Mouse (Mus musculus) spleen, adult 2 months (tissue): ENCODE measurements around the gene Akirin1. TPM values are rescaled to one million over a fixed set of nuclear protein-coding genes. Genes with fewer than 3 reads are reported as not detected.

Experiments used
- DNase-seq, 2 experiments: peaks; one replicate each; pipeline versions ENCODE4 v3.0.0 to v3.0.0-alpha.2; 2012 to 2021; ENCODE audit warnings: low spot score in 2 of 2, low read depth in 1 of 2
- H3K27ac ChIP-seq: fragments of 200-500 bp; 2 replicates; pipeline ENCODE4 v1.5.1; 2012; ENCODE audit warnings: low read length, inconsistent platforms; ENCODE audit not compliant: insufficient read depth
- H3K27me3 ChIP-seq: fragments of 200-500 bp; 2 replicates; pipeline ENCODE4 v1.6.1; 2012; ENCODE audit warnings: mild to moderate bottlenecking, moderate library complexity, low read length, inconsistent platforms; ENCODE audit not compliant: control insufficient read depth, insufficient read depth
- H3K36me3 ChIP-seq: fragments of 200-500 bp; 2 replicates; pipeline ENCODE4 v1.6.1; 2012; ENCODE audit warnings: mild to moderate bottlenecking, low read length, inconsistent platforms; ENCODE audit not compliant: control insufficient read depth, insufficient read depth
- H3K4me1 ChIP-seq: fragments of 200-500 bp; 2 replicates; pipeline ENCODE4 v1.6.1; 2011; ENCODE audit warnings: inconsistent platforms; ENCODE audit not compliant: control insufficient read depth, insufficient read depth, insufficient read length
- H3K4me3 ChIP-seq: fragments of 200-500 bp; 2 replicates; pipeline ENCODE4 v1.5.1; 2011; ENCODE audit warnings: mild to moderate bottlenecking, inconsistent platforms; ENCODE audit not compliant: insufficient read depth, insufficient read length; ENCODE audit errors: extremely low read depth
- CTCF ChIP-seq: fragments of 200-500 bp; IDR thresholded peaks from 2 replicates; pipeline ENCODE4 v1.5.1; 2011; ENCODE audit warnings: mild to moderate bottlenecking, inconsistent platforms; ENCODE audit not compliant: insufficient read depth, insufficient read length, insufficient replicate concordance; ENCODE audit errors: extremely low read depth
- POLR2A ChIP-seq: fragments of 200-500 bp; IDR thresholded peaks from 2 replicates; pipeline ENCODE4 v1.6.1; 2011; ENCODE audit warnings: low read depth, low read length, inconsistent platforms
- WGBS: fragments of 180-500 bp; shearing (Covaris S2); methylation state at CpG from one replicate; pipeline ENCODE4 v1.1.7; 2018; 5-methylcytosine and 5-hydroxymethylcytosine counted together
- polyA plus RNA-seq: library from polyadenylated mRNA; depleted of rRNA; stranded (reverse); fragments of >200 nt; gene quantifications from 2 replicates; pipeline ENCODE4 v1.2.3, GENCODE M21; 2012; rRNA removed

Akirin1 gene
- polyA plus RNA-seq, 1 experiment, result 21.7 TPM

DNA sequence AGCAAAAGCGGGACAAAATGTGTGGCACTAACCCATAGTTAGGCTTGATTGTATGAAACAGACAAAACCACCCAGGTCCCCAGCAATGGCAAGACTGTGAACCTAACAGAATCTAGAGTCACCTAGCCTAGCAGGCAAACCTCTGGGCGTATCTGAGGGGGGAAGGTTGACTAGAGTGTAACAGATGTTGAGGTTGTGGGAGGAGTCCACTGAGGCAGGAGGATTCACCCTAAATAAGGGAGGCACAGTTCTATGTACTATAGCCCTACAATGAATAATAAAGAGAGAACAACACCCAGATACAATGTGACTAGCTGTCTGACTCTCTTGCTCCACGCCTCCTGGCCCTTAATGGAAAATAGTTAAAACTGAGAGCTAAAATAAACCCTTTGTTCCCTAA lies 58.1 kb downstream of the Akirin1 start:
- 75% methylated on average over 3 of the region's 3 CpGs for WGBS
- Histone ChIP-seq H3K27me3 (peaks cover 5% of the 10 kb centered on the region), H3K36me3 (no peaks in the 10 kb centered on the region), H3K4me3 (no peak overlapping the region), H3K27ac (no peak overlapping the region), H3K4me1 (no peaks in the 10 kb centered on the region)
- TF ChIP-seq CTCF, result no peak
- no peak for DNase-seq

- H3K27me3 ChIP-seq, result peaks cover 16% of the 10 kb centered on the region
Observed at GRCm38 (mm10) chr4:123690311-123690710, 59.8 kb downstream of the Akirin1 start.

GRCm38 (mm10) chr4:123687025-123687781 lies 62.9 kb downstream of the Akirin1 start:
- 2% methylated on average over 64 of the region's 89 CpGs for WGBS
- no peak overlapping the region for H3K27ac ChIP-seq
- H3K4me3 ChIP-seq, result peak overlapping the region; percentile 42
- TF ChIP-seq CTCF, result no peak
- no peak for TF ChIP-seq POLR2A
- no peaks in the 10 kb centered on the region for H3K36me3 ChIP-seq
- no peak for DNase-seq
- H3K27me3 ChIP-seq, result peaks cover 16% of the 10 kb centered on the region
- H3K4me1 ChIP-seq, result peaks cover 5% of the 10 kb centered on the region; the same call in 1 of the 2 replicates

More at GRCm38 (mm10) chr4:123690311-123690710, 59.8 kb downstream of the Akirin1 start:
- H3K4me1 ChIP-seq, result peaks cover 5% of the 10 kb centered on the region; the same call in 1 of the 2 replicates
- no peak for DNase-seq
- no peak overlapping the region for H3K27ac ChIP-seq
- no peak overlapping the region for H3K4me3 ChIP-seq
- TF ChIP-seq POLR2A, result no peak
- no peak for TF ChIP-seq CTCF
- WGBS, result 91% methylated on average over 10 of the region's 10 CpGs
- no peaks in the 10 kb centered on the region for H3K36me3 ChIP-seq

- WGBS, result 2% methylated on average over 49 of the region's 56 CpGs
- Histone ChIP-seq H3K4me1 (peaks cover 5% of the 10 kb centered on the region; the same call in 1 of the 2 replicates), H3K36me3 (no peaks in the 10 kb centered on the region), H3K4me3 (peak overlapping the region; percentile 42; the same call in 1 of the 2 replicates), H3K27me3 (peaks cover 16% of the 10 kb centered on the region), H3K27ac (no peak overlapping the region)
- no peak for DNase-seq
- no peak for TF ChIP-seq POLR2A
- TF ChIP-seq CTCF, result no peak
Observed at GRCm38 (mm10) chr4:123686368-123687024, 63.6 kb downstream of the Akirin1 start.

DNA sequence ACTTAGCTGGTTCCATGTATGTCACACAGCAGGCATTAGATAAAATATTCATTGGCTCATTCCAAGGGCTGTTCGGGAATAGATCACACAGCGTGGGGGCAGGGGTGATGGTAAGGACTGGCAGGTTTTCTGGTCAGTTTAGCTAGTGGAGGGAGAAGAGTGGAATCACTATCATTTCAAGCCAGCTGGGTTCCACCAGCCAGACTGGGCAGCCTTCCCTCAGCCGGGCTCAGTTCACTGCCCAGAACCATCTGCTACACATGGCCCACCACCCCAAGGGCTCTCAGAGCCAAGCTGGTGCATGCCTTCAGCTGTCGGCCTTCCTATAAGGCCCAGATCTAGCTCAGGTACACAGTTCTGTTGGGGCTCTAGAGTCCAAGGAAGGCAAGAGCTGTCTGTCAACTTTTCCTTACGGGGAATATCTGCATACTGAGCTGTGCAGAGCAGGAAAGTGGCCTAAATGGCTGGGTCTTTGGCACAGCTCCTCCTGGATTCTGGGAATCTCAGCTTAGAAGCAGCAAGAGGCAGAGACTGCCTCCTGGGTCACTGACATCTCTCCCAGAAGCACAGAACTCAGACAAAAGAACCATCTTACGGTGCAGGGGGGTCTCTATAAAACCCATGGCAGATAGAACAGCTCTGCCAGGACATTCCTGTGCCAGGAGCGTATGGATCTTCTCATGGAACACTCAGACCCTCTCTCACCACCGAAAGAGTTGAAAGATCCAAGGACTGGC lies 64.5 kb downstream of the Akirin1 start:
- Histone ChIP-seq H3K27me3 (peaks cover 16% of the 10 kb centered on the region), H3K4me3 (no peak overlapping the region), H3K27ac (no peak overlapping the region), H3K36me3 (no peaks in the 10 kb centered on the region), H3K4me1 (peaks cover 5% of the 10 kb centered on the region; the same call in 1 of the 2 replicates)
- DNase-seq, result no peak
- no peak for TF ChIP-seq POLR2A
- TF ChIP-seq CTCF, result no peak
- WGBS, result 84% methylated on average over 8 of the region's 8 CpGs

DNA sequence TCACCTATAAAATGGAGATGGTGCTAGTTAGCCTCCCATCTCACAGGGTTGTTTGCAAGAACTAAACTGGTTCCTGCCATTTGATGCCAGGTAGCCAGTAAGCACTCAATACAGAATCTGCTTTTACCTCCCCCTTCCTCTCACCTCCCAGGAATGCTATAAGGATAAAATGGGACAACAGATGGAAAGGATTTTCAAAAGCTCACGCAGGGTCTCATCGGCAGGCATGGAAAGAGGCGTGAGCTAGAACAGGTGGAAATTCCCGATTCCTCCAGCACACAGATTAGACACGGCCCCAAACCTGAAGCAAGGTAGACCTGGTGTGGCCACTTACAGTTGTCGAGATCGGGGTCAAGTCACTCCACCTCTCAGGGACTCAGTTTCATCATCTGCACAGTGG lies 65.1 kb downstream of the Akirin1 start:
- no peaks in the 10 kb centered on the region for H3K36me3 ChIP-seq
- no peak overlapping the region for H3K27ac ChIP-seq
- peaks cover 16% of the 10 kb centered on the region for H3K27me3 ChIP-seq
- no peak for DNase-seq
- TF ChIP-seq POLR2A, result no peak
- TF ChIP-seq CTCF, result no peak
- H3K4me3 ChIP-seq, result no peak overlapping the region
- WGBS, result 87% methylated on average over 7 of the region's 7 CpGs
- peaks cover 5% of the 10 kb centered on the region; the same call in 1 of the 2 replicates for H3K4me1 ChIP-seq

Other genes with a start within 250 kb of the Akirin1 start
- gene Macf1, start 66.0 kb downstream of the Akirin1 start, polyA plus RNA-seq, result 131 and 142 TPM in 2 replicates
- 10.4 and 20.3 TPM in 2 replicates for gene Ndufs5, start 32.1 kb downstream of the Akirin1 start, polyA plus RNA-seq
- 0.18 and 0.53 TPM in 2 replicates for gene Rhbdl2, start 37.5 kb upstream of the Akirin1 start, polyA plus RNA-seq
- gene 4933427I04Rik, start 109.3 kb upstream of the Akirin1 start, polyA plus RNA-seq, result not detected in 2 replicates
- gene Mycbp, start 154.5 kb upstream of the Akirin1 start, polyA plus RNA-seq, result 3.8 and 4.5 TPM in 2 replicates
- 24.9 and 26.5 TPM in 2 replicates for gene Rragc, start 167.1 kb upstream of the Akirin1 start, polyA plus RNA-seq
- gene 4930535I16Rik, start 167.7 kb upstream of the Akirin1 start, polyA plus RNA-seq, result not detected in 2 replicates